Mouse (Mus musculus) kidney, adult 9 months (tissue): ENCODE results near the gene Elf5.

ENCODE experiments used
- DNase-seq: peaks from one replicate; pipeline ENCODE4 v3.0.0; 2022

Elf5 gene

GRCm38 (mm10) chr2:103436534-103436933 lies 25.0 kb downstream of the Elf5 start:
- DNase-seq = peak; percentile 33

- DNase-seq = no peak
These were observed 27.7 kb downstream of the Elf5 start for GRCm38 (mm10) chr2:103439071-103439622.

DNA sequence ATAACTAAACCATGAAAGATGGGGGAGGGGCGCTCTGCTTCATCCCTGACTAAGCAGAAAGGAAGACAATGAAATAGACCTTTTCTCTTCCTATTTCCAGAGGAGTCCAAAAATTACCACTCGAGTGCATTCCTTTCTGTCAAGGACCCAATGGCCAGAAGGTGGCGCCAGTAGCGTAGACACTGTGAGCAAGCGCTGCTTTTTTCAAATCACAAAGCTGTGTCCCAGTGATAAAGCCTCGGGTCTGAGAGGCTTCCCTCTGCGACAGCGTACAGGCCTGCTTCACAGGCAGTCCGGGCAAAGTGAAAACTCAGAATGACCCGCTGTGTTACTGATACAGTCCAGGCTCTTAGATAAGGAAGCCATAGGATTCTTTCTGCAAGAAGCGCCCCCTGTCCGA lies 28.2 kb downstream of the Elf5 start:
- peak; percentile 84 for DNase-seq

GRCm38 (mm10) chr2:103445776-103446175 lies 34.3 kb downstream of the Elf5 start:
- DNase-seq = peak; percentile 68

- no peak for DNase-seq
These were observed 34.8 kb downstream of the Elf5 start for GRCm38 (mm10) chr2:103446326-103446725.

DNA sequence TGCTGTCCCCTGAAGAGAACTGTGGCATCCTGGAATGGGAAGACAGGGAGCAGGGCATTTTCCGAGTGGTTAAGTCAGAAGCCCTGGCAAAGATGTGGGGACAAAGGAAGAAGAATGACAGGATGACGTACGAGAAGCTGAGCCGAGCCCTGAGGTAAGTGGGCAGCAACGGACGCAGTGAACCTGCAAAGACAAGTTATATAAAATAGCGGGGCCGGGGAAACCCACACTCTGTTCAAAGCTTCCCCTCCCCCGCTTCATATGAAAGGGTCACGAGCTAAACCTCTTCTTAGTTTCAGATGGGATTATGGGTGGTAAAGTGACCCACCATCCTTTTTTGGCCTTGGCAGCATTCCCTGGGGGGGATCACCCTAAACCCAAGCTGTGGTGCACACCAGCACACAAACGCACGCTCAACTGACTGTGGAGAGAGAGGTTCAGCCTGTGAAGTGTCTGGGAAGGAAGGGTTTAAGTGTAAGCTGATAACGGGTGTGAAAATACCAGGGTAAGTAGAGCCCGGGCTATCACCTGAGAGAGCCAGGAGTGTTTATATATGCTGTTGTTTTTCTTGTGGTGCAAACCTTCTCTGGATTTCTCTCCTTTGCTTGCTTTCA lies 37.6 kb downstream of the Elf5 start:
- no peak for DNase-seq

DNA sequence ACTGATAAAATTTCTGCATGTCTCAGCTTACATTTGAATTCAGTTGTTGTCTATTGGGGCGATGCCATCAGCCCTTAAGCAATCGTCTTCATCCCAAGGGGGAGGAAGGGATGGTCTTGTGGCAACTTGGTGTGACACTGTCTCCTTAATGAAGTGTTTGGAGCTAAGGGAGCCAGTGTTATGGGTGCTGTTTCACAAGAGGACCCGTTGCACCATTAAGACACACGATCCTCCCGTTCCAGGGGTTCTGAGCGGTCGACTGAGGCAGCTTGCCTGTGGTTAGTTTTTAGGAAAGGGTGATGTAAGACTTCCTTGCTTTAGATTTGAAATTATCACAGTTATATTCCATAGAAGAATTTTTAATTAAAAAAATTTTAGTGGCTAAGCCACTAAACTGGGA lies 38.3 kb downstream of the Elf5 start:
- DNase-seq = no peak

DNA sequence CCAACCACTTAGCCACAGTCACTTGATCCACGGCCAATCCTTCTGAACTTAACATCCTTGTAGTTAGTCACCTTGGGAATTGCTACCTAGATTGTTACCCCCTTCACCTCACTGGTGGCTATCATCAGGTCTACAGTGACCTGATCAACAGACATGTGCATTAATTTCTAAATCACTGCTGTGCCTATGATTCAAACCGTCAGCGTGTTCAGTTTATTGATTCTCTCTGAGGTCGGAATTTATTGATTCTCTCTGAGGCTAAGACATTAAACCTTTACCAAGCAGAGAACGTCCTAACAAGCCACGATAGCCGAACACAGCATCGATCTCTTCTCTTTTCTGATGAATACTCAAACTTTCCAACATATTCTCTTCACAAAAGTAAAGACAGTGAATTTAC lies 38.8 kb downstream of the Elf5 start:
- DNase-seq = no peak

GRCm38 (mm10) chr2:103452550-103452949 lies 41.1 kb downstream of the Elf5 start:
- DNase-seq = no peak

DNA sequence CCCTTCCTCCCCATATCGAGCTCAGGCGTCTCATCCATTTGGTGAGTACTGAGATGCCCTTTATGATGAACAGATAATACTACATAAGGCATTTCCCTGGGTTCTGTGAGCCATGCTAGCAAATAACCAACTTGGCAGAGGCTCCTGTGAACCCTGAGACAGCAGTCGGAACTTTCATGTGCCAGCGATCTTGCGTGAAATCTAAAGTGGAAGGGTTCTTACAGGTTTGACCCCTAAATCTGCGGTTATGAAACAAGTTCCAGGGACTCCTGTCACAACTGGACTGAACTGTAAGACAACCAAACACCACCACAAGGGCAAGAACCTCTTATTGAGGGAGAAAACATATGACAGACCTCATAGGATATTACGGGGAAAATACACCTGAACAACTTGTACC lies 44.3 kb downstream of the Elf5 start:
- DNase-seq = peak; percentile 38

GRCm38 (mm10) chr2:103456646-103457045 lies 45.2 kb downstream of the Elf5 start:
- DNase-seq = peak; percentile 87

DNA sequence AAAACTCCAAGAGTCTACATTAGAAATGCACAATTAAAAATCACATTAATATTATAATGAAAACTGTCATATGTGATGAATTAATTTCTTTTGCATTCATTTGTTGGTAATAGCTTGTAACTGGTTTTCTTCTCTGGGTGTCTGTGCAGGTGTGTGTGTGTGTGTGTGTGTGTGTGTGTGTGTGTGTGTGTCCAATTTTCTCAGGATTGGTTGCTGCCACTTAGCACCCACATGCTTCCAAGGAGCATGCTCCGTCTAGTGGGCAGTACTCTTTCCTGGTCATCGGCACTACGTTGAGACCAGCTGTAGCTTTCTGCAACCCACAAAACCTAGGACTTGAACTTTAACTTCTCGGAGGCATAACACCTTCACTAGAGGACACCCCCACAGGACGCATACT lies 45.6 kb downstream of the Elf5 start:
- no peak for DNase-seq

DNA sequence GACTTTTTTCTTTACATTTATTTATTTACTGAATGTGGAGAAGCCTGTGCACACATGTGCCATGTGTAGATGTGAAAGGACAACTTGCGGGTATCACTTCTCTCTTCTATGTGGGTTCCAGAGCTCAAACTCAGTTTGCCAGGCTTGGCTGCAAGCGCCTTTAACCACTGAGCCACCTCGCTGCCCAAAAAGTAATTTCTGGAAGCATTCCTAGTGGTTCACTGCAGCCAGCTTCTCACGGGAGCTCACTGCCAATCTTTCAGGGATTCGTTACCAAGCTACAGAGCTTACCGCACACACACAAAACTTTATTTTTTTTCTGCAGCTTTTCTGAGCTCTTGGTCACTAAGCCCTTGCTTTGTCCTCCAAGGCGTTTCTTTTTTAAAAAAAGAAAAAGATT lies 46.1 kb downstream of the Elf5 start:
- DNase-seq = peak; percentile 36

GRCm38 (mm10) chr2:103459069-103459468 lies 47.6 kb downstream of the Elf5 start:
- DNase-seq = no peak

- DNase-seq = peak; percentile 5
These were observed 49.7 kb downstream of the Elf5 start for GRCm38 (mm10) chr2:103461210-103461609.

DNA sequence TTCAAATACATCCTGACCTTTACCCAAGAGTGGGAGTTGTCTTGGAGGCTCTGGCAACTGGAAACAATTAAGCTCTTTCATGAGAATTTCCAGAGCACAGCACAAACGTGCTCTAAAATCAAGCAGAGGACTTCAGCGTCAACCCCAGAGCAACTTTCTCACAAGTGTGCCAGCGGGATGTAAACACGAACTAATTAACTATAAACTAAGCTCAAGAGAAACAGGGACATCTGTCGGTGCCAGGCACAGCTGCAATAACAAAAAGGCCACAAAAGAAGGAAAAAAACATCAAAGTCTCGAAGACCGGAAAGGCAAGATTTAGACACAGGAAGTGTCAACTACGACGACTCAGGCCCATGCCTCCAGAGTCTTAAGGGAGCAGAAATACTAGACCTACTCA lies 50.3 kb downstream of the Elf5 start:
- DNase-seq = no peak

- DNase-seq = peak; percentile 34
These were observed 51.3 kb downstream of the Elf5 start for GRCm38 (mm10) chr2:103462746-103463145.

DNA sequence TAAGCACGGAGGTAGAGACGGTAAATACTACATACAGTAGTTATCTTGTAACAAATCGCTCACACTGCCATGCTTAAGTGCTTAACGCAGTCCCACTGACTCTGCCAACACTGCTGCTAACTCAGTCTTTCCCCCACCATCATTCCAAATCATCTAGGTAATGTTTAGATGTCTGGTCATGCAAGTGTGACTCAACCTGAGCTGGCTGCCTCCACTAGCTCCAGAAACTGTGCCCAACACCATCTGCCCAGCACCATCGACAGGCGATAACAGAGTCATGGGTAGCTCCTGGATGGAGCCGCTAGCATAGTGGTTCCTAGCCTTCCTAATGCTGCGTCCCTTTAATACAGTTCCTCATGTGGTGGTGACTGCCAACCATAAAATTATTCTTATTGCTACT lies 53.0 kb downstream of the Elf5 start:
- peak; percentile 37 for DNase-seq

DNA sequence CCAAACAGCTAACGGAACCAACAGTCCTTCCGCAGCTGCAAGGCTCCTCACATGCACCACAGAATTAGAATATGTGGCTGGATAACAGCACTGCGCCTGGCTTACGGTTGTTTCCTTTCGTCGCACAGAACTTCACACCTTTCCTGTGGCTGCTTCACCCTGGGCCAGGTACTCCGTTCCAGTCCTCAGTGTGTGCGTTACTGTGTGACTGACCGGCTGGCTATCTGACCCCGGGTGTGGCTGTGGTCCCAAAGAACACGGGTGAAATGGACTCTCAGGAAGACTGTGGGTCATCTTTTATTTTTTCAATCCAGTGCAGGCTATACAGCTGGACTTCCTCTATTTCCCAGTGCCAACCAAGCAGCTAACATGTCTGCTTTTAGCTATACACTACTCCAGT lies 53.9 kb downstream of the Elf5 start:
- peak; percentile 39 for DNase-seq

GRCm38 (mm10) chr2:103466272-103466671 lies 54.8 kb downstream of the Elf5 start:
- DNase-seq = peak; percentile 89

DNA sequence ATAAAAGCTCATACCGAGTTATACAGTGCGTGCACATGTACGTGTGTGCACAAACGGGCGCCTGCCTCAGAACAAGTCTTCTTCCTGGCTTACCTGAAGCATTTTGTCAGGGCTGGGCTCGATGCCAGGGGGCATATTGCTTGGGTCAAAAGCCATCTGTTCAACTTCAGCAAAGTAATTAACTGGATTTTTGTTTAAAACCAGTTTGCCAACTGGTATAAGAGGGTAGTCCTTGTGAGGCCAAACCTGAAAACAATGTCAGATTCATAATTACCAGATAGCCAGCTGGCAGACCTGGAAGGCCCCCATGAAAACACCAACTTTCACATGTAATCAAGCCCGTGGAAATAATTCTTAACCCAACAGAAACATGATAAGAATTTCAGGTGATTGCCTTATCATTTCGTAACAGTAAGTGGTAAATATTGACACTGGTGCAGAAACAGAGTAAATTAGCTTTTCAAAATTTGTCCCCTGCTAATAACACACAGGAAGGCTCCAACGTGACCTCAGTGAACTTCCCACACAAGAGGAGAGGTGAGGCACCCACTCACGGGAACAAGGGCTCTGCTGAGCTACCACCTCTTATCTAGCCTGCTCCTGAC lies 55.6 kb downstream of the Elf5 start:
- peak; percentile 81 for DNase-seq

DNA sequence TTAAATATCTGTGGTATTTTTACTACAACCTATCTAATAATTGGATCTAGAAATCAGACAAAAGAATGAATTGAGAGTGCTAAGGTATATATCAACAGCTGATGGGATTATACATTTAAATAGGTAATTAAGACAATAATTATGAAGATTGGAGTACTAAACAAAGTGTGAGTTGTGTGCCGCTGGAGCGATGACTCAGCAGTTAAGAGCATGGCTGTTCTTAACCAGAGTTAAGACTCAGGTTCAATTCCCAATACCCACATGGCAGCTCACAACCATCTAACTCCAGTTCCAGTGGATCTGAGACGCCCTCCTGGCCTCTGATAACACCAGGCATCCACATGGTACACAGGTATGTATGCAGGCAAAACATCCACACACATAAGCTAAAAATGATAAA lies 61.9 kb downstream of the Elf5 start:
- DNase-seq = no peak

DNA sequence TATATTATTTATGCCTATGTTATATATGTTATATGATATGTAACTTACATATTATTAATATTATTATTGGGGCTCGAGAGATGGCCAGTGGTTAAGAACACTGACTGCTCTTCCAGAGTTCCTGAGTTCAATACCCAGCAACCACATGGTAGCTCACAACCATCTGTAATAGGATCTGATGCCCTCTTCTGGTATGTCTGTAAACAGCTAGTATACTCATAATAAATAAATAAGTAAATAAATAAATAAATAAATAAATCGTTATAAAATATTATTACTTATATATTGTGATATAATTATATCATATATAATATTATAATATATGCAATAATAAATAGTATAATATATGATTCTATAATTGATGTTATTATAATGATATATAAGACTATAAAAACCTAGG lies 64.7 kb downstream of the Elf5 start:
- no peak for DNase-seq

GRCm38 (mm10) chr2:103476657-103477056 lies 65.2 kb downstream of the Elf5 start:
- no peak for DNase-seq

DNA sequence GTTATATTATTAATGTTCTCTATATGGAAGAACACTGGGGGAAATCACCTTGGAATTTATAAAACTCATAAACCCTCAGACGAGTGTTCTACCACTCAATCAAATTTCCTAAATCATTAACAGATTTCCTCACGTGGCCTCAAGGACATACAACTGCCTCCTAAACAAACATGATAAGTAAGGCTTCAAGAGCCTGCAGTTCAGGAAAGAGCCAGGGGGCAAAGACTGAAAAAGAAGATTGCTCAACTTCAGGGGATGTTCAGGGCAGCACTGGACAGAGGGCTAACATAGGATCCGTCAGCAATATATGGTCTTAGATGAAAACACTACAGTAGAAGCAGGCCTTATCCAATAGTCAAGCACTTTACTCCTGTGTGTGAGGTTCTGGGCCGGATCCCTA lies 66.0 kb downstream of the Elf5 start:
- DNase-seq = peak; percentile 73
